Mouse (Mus musculus) neural tube, embryonic 14.5 days (tissue): Measurements from ENCODE around the gene Lsm6. TPM values are rescaled to one million over a fixed set of nuclear protein-coding genes. Genes with fewer than 3 reads are reported as not detected.

Experiments used
- ATAC-seq: fragments of 200-750 bp; cut with Nextera tagmentation; 2 replicates; pipeline ENCODE4 v1.8.0; 2017; ENCODE audit warnings: low read depth, mild to moderate bottlenecking, moderate TSS enrichment, moderate library complexity
- H3K27ac ChIP-seq: fragments of 300-500 bp; sonication (generic); 2 replicates; pipeline ENCODE4 v1.5.1; 2014; ENCODE audit warnings: low read depth, mild to moderate bottlenecking, control low read depth, low read length, moderate library complexity, mixed read lengths
- H3K27me3 ChIP-seq: fragments of 300-500 bp; sonication (generic); 2 replicates; pipeline ENCODE4 v1.6.1; 2014; ENCODE audit warnings: low read length; ENCODE audit not compliant: control insufficient read depth, insufficient read depth
- H3K36me3 ChIP-seq: fragments of 300-500 bp; sonication (generic); 2 replicates; pipeline ENCODE4 v1.6.1; 2014; ENCODE audit warnings: low read length, mixed read lengths; ENCODE audit not compliant: control insufficient read depth, insufficient read depth
- H3K4me1 ChIP-seq: fragments of 300-500 bp; sonication (generic); 2 replicates; pipeline ENCODE4 v1.6.1; 2014; ENCODE audit warnings: low read length; ENCODE audit not compliant: control insufficient read depth, insufficient read depth
- H3K4me2 ChIP-seq: fragments of 300-500 bp; sonication (generic); 2 replicates; pipeline ENCODE4 v1.6.1; 2014; ENCODE audit warnings: mild to moderate bottlenecking, low read depth, low read length, control low read depth
- H3K4me3 ChIP-seq: fragments of 300-500 bp; sonication (generic); 2 replicates; pipeline ENCODE4 v1.5.1; 2014; ENCODE audit warnings: low read depth, low read length, control low read depth, mixed read lengths
- H3K9ac ChIP-seq: fragments of 300-500 bp; sonication (generic); replicated peaks from 2 replicates; pipeline ENCODE4 v1.6.1; 2014; ENCODE audit warnings: low read depth, mild to moderate bottlenecking, control low read depth, low read length, mixed read lengths
- H3K9me3 ChIP-seq: fragments of 300-500 bp; sonication (generic); 2 replicates; pipeline ENCODE4 v1.6.1; 2016; ENCODE audit warnings: low read length; ENCODE audit not compliant: control insufficient read depth
- WGBS: fragments of 180-500 bp; shearing (Covaris S2); extraction: QIAGEN DNeasy Blood & Tissue Kit; methylation state at CpG from one replicate; pipeline ENCODE4 v1.1.7; 2014; 5-methylcytosine and 5-hydroxymethylcytosine counted together
- polyA plus RNA-seq: library from polyadenylated mRNA; unstranded; fragments of >200 nt; fragmentation: Nextera tagmentation; extraction: Ambion mirVana; gene quantifications from 2 replicates; pipeline ENCODE4 v1.2.1, GENCODE M21; 2014

Lsm6 gene
- polyA plus RNA-seq, 1 experiment from 2014 or later: 142 TPM

DNA sequence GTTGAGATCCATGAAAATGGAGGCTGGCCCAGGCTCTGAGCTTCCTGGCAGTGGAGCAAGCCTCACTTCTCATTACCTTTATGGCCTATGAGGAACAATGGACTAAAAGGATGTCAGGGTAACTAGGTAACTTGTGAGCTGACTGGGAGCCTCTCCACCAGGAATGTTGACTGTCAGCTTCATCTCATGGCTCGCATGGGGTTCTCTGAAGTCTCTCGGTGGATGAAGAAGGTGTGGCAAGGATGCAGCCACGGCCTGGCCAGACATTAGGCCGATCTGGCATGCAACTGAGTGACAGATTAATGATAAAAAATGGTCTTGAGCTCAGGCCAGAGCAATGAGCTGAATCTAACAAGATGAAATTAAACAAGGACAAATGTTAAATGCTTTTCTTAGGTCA is 27.7 kb downstream of the Lsm6 start:
- Histone ChIP-seq H3K4me2 (no peak overlapping the region), H3K27ac (no peak overlapping the region), H3K9ac (no peak overlapping the region), H3K27me3 (no peaks in the 10 kb centered on the region), H3K9me3 (no peaks in the 10 kb centered on the region), H3K4me3 (no peak overlapping the region), H3K36me3 (no peaks in the 10 kb centered on the region), H3K4me1 (no peaks in the 10 kb centered on the region)
- no peak for ATAC-seq
- WGBS: 72% methylated on average over 4 of the region's 4 CpGs

DNA sequence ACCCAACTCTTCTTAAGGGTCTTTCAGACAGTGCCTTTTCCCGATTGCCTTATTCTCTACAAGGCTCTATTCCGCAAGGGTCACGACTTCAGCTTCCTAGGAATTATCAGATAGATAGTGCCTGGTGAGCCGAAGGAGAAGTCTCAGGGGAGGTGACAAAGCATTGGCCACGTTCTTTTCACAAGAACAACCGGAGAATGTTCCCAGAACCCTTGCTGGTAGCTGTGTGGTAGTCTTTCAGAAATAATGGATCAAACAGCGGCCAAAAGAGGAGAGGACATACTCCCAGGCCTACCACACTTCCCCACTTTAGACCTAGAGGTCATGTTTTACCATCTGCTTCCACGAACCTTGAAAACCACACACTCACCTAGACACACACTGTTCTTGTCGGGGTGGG is 44.1 kb downstream of the Lsm6 start:
- 93% methylated on average over 9 of the region's 9 CpGs for WGBS
- Histone ChIP-seq H3K4me3 (no peak overlapping the region), H3K4me1 (no peaks in the 10 kb centered on the region), H3K9me3 (no peaks in the 10 kb centered on the region), H3K27me3 (no peaks in the 10 kb centered on the region), H3K4me2 (no peak overlapping the region), H3K9ac (no peak overlapping the region), H3K27ac (no peak overlapping the region), H3K36me3 (no peaks in the 10 kb centered on the region)
- ATAC-seq: no peak

DNA sequence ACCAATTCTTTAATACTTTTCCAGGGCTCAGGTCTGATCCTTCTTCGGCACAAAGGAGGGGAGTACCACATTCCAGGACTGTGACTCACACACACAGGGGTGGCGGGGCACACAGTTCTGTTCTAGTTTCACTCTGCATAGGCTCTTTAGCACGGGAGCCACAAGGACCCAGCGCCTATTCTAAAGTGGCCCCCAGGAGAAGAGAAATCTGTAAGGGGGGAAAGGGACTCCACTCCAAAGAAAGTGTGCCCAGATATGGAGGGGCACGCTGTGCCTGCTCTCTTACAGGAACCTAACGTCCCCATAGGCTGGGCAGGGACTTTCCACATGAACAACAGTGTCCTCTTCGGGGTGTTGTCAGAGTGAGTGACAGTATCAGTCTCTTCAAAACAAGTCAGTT is 49.7 kb downstream of the Lsm6 start:
- 84% methylated on average over 7 of the region's 7 CpGs for WGBS

DNA sequence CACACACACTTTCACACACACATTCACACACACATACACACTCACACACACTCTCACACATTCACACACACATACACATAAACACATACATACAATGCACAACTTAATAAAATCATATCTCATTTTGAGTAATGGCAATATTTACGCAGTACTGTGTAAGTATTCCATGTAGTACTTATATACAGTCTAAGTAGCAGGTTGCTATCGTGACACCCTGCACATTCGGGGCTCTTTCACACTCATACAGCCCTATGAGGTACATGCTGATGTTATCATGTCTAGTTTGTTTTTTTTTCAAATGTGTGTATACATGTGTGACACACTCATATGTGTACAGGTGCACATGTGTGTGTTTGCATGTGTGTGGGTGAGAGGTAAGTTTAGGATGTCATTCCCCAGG is 50.4 kb downstream of the Lsm6 start:
- WGBS: 92% methylated on average over 3 of the region's 3 CpGs
- ATAC-seq: no peak
- Histone ChIP-seq H3K27me3 (no peaks in the 10 kb centered on the region), H3K4me3 (no peak overlapping the region), H3K4me1 (no peaks in the 10 kb centered on the region), H3K4me2 (no peak overlapping the region), H3K27ac (no peak overlapping the region), H3K36me3 (no peaks in the 10 kb centered on the region), H3K9me3 (no peaks in the 10 kb centered on the region), H3K9ac (no peak overlapping the region)

More for the DNA sequence above, 49.7 kb downstream of the Lsm6 start:
- Histone ChIP-seq H3K4me3 (no peak overlapping the region), H3K36me3 (no peaks in the 10 kb centered on the region), H3K4me1 (no peaks in the 10 kb centered on the region), H3K27me3 (no peaks in the 10 kb centered on the region), H3K4me2 (no peak overlapping the region), H3K9me3 (no peaks in the 10 kb centered on the region), H3K9ac (no peak overlapping the region), H3K27ac (no peak overlapping the region)
- ATAC-seq: no peak

DNA sequence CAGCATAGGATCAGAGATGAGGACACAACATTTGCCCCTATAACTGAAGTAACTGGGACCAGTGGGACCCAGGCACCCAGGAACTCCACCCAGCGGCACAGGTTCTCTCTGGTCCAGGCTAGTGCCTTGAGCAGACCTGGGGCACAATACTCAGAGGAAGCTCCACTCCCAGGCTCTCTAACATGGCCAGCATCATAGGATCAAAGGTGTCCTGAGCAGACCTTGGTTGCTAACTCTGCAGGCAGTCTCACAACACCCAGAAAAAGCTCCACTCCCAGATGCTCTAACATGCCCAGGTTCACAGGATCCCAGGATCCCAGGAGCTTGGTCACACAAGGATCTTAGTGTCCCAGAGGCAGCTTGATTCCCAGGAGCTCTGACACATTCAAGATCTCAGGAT is 55.4 kb downstream of the Lsm6 start:
- Histone ChIP-seq H3K9me3 (no peaks in the 10 kb centered on the region), H3K27me3 (no peaks in the 10 kb centered on the region), H3K27ac (no peak overlapping the region), H3K4me1 (no peaks in the 10 kb centered on the region), H3K9ac (no peak overlapping the region), H3K4me3 (no peak overlapping the region), H3K4me2 (no peak overlapping the region), H3K36me3 (no peaks in the 10 kb centered on the region)
- no peak for ATAC-seq
- 94% methylated on average over 1 of the region's 1 CpGs for WGBS

DNA sequence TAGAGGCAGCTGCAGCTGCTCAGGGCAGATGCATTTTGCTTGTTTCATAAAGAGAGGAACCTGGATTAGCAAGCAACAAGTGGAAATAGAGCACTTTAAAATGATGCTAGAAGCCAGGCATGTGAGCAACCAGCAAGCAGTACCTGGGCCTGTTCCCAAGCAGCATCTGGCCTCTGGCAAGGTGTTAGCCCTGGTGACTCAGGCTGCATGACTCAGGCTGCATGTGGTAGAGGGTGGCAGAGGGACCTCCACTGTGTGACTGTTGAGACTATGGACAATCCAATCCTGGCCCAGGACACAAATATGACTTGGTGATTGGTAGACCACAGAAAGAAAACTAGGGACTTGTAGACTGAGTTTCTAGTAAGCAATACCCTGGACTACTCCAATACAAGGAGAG is 56.0 kb downstream of the Lsm6 start:
- no peak overlapping the region for H3K4me3 ChIP-seq
- H3K36me3 ChIP-seq: no peaks in the 10 kb centered on the region
- ATAC-seq: no peak
- no peak overlapping the region for H3K27ac ChIP-seq
- H3K27me3 ChIP-seq: no peaks in the 10 kb centered on the region
- no peak overlapping the region for H3K9ac ChIP-seq
- no peaks in the 10 kb centered on the region for H3K4me1 ChIP-seq
- H3K4me2 ChIP-seq: no peak overlapping the region
- H3K9me3 ChIP-seq: no peaks in the 10 kb centered on the region

DNA sequence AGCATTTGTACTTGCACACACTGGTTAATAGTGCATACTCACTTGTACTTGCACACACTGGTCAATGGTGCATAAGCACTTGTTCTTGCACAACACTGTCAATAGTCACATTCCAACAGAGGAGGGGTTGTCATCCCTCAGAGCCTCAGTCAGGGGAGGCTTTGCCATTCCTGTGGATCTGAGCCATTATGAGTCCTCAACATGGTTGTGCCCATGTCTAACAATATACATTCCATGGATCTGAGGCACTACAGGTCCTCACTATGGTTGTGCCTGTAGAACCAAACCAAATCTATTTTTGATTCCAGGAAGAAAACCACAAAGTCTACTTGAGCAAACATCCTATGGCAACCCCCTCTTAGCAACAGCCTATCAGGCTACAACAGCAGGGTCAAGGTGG is 61.8 kb downstream of the Lsm6 start:
- no peak for ATAC-seq
- H3K4me1 ChIP-seq: no peaks in the 10 kb centered on the region
- no peak overlapping the region for H3K9ac ChIP-seq
- no peaks in the 10 kb centered on the region for H3K36me3 ChIP-seq
- H3K27me3 ChIP-seq: no peaks in the 10 kb centered on the region
- H3K4me2 ChIP-seq: no peak overlapping the region
- no peak overlapping the region for H3K27ac ChIP-seq
- H3K9me3 ChIP-seq: no peaks in the 10 kb centered on the region
- H3K4me3 ChIP-seq: no peak overlapping the region

DNA sequence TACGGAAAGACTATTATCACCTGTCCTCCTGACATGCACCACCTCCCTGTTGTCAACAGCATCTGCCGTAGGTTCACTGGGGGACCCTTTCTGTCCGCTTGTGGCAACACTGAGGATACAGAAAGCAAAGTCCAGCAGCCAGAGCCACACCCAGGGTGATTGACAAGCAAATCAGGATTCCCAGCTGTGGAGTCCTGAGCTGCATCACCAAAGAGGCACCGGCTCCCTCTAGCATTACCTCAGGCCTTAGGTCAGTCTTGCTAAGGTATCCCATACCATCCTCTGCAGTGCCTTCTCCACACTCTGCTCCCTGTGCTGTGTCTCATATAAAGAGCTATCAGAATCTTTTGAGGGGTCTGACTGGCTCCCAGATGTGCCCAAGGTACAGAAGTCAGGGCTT is 66.0 kb downstream of the Lsm6 start:
- no peaks in the 10 kb centered on the region for H3K4me1 ChIP-seq
- no peaks in the 10 kb centered on the region for H3K9me3 ChIP-seq
- H3K36me3 ChIP-seq: no peaks in the 10 kb centered on the region
- WGBS: 84% methylated on average over 4 of the region's 4 CpGs
- no peak overlapping the region for H3K4me2 ChIP-seq
- H3K27ac ChIP-seq: no peak overlapping the region
- H3K4me3 ChIP-seq: no peak overlapping the region
- ATAC-seq: no peak
- no peak overlapping the region for H3K9ac ChIP-seq
- H3K27me3 ChIP-seq: no peaks in the 10 kb centered on the region
